Mouse (Mus musculus): ENCODE results near the gene Cd82. TPM values are rescaled to one million over a fixed set of nuclear protein-coding genes. Genes with fewer than 3 reads are reported as not detected.

The Cd82 gene
- polyA plus RNA-seq, 1 experiment = 74.1 TPM

DNA sequence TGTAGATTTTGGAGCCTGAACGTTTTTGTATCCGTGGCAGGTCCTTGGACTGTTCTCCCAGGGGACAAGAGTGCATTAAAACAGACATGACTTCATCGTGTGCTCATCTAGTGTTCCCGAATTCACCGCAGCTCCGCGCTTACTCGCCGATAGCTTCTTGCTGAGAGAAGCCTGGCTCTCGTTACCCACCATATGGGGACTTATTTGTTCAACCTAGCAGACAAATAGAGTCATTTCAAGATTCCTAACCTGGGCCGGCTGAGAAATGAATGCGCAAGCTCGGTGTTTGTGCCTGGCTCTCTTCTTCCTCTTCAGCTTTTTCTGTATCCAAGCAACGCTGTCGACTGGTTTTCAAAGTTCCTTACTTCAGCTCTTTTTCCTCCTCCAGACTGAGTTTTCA lies 85.1 kb downstream of the Cd82 start:
- Histone ChIP-seq H3K27ac (ENCODE audit: insufficient read depth, low read depth, low read length) (no peak overlapping the region), H3K4me1 (ENCODE audit: control insufficient read depth, insufficient read depth, low read length) (no peaks in the 10 kb centered on the region), H3K4me3 (ENCODE audit: insufficient read depth, low read length) (no peak overlapping the region)
- TF ChIP-seq CTCF (IDR thresholded peaks at IDR 0.05; ENCODE audit: low read depth, low read length) (no peak), POLR2A (IDR thresholded peaks at IDR 0.05; ENCODE audit: borderline replicate concordance, low read depth, low read length) (no peak)

DNA sequence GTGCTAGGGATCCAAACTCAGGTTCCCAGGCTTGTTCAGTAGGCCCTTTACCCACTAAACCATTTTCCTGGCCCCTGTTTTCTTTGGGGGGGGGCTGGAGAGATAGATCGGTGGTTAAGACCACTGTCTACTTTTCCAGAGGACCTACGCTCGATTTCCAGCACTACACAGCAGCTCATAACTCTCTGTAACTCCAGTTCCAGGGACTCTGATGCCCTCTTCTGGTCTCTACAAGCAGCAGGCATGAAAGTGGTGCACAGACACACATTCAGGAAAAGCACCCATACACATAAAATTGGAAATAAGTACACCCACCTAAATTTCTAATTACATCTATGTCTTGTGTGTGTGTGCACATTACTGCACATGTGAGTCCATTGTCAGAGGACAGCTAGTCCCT lies 85.8 kb downstream of the Cd82 start:
- TF ChIP-seq POLR2A (IDR thresholded peaks at IDR 0.05; ENCODE audit: borderline replicate concordance, low read depth, low read length) = no peak
- no peak for TF ChIP-seq CTCF (IDR thresholded peaks at IDR 0.05; ENCODE audit: low read depth, low read length)
- Histone ChIP-seq H3K27ac (ENCODE audit: insufficient read depth, low read depth, low read length) (no peak overlapping the region), H3K4me3 (ENCODE audit: insufficient read depth, low read length) (no peak overlapping the region), H3K4me1 (ENCODE audit: control insufficient read depth, insufficient read depth, low read length) (no peaks in the 10 kb centered on the region)

DNA sequence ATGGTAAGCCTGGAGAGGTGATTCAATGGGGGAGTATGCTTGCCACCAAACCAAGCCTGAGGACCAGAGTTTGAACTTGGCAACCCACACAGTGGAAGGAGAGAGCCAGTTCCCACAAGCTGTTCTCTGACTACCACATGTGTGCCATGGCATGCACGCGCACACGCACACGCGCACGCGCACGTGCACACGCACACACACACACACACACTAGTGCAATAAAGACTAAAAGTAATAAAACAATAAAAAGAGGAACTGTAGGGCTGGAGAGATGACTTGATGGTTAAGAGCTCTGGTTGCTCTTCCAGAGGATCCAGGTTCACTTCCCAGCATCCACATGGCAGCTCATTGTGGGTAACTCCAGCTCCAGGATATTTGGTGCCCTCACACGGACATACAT lies 90.1 kb downstream of the Cd82 start:
- Histone ChIP-seq H3K4me3 (ENCODE audit: insufficient read depth, low read length) (no peak overlapping the region), H3K27ac (ENCODE audit: insufficient read depth, low read depth, low read length) (no peak overlapping the region), H3K4me1 (ENCODE audit: control insufficient read depth, insufficient read depth, low read length) (no peaks in the 10 kb centered on the region)
- TF ChIP-seq CTCF (IDR thresholded peaks at IDR 0.05; ENCODE audit: low read depth, low read length) (no peak), POLR2A (IDR thresholded peaks at IDR 0.05; ENCODE audit: borderline replicate concordance, low read depth, low read length) (no peak)

DNA sequence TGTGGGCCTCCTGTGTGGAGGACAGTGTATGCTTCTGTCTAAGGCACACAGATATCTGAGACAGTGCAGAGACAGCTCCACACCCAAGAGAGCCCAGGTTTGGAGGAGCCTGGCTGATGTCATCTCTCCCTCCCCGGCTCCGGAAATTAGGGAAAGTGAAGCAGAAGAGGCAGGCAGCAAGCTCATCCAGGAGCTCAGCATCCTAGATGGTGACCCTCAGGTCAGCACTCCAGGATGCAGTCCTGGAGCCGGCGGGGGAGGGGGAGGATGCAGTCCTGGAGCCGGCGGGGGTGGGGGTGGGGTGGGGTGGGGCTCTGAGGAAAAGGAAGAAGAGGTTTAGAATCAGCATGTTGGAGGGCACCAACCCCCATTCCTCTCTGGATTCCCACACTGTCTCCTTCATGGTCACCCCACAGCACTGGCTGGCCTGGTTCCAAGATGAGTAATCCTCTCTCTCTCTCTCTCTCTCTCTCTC lies 90.8 kb downstream of the Cd82 start:
- no peak overlapping the region for H3K27ac ChIP-seq (ENCODE audit: insufficient read depth, low read depth, low read length)
- no peaks in the 10 kb centered on the region for H3K4me1 ChIP-seq (ENCODE audit: control insufficient read depth, insufficient read depth, low read length)
- H3K4me3 ChIP-seq (ENCODE audit: insufficient read depth, low read length) = no peak overlapping the region
- TF ChIP-seq CTCF (IDR thresholded peaks at IDR 0.05; ENCODE audit: low read depth, low read length) (no peak), POLR2A (IDR thresholded peaks at IDR 0.05; ENCODE audit: borderline replicate concordance, low read depth, low read length) (no peak)

Other genes starting within 250 kb of the Cd82 start
- gene Tspan18, start 128.6 kb downstream of the Cd82 start, polyA plus RNA-seq (2012; ENCODE audit: insufficient read depth, insufficient read length, missing spikeins) = not detected in 2 replicates
- not detected in 2 replicates for gene Gm10803, start 97.4 kb upstream of the Cd82 start, polyA plus RNA-seq (2012; ENCODE audit: insufficient read depth, insufficient read length, missing spikeins)
- gene Alx4, start 179.2 kb upstream of the Cd82 start, polyA plus RNA-seq (2012; ENCODE audit: insufficient read depth, insufficient read length, missing spikeins) = not detected in 2 replicates